Mouse (Mus musculus): ENCODE measurements around the gene Serpina3g.

GRCm38 (mm10) chr12:104289872-104290271 is 53.8 kb downstream of the Serpina3g start:
- TF ChIP-seq POLR2A (IDR thresholded peaks at IDR 0.05; ENCODE audit: control insufficient read depth, low read depth, low read length) (no peak), CTCF (IDR thresholded peaks at IDR 0.05; ENCODE audit: control insufficient read depth, insufficient read depth, insufficient replicate concordance, low read depth, low read length) (no peak)

All from testis, adult 2 months (tissue).